Mouse (Mus musculus): ENCODE measurements around the gene Gm17720.
"Not testable (repeated sequence)": the region's sequence is repeated elsewhere in the genome, so short reads cannot be mapped to it uniquely, and the experiment has no call there.

Gm17720 gene

DNA sequence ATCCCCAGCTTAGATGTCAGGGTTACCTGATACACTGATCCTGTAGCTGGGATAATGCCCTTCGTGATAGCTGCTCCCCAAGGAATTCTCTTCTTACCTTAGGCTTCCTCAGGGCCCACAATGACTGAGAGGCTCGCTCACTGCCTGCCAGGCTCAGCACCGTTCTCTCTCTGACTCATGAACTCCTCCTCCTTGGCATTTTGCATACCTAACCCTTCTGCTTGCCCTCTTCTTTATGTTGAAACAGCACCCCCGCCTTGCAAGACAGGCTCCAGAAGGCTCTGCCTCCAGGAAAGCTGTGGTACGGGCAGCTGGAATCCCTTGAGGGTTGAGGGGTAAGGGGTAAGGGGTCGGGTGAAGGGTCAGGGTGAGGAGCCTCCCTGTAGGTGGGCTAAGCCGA lies 63.3 kb downstream of the Gm17720 start:
- no peak for DNase-seq

GRCm38 (mm10) chr8:110036156-110036555 lies 66.4 kb downstream of the Gm17720 start:
- DNase-seq, result no peak

- no peak for DNase-seq
Observed at GRCm38 (mm10) chr8:110034331-110034730, 68.2 kb downstream of the Gm17720 start.

- DNase-seq, result not testable (repeated sequence)
Observed at GRCm38 (mm10) chr8:110033771-110034170, 68.8 kb downstream of the Gm17720 start.
